Mouse (Mus musculus) kidney, adult 2 months (tissue): ENCODE results near the gene Cts6. TPM values are rescaled to one million over a fixed set of nuclear protein-coding genes. Genes with fewer than 3 reads are reported as not detected.
"Not testable (repeated sequence)": the region's sequence is repeated elsewhere in the genome, so short reads cannot be mapped to it uniquely, and the experiment has no call there.

Source experiments
- DNase-seq: peaks from one replicate; pipeline ENCODE4 v3.0.0; 2021
- H3K27ac ChIP-seq: fragments of 200-500 bp; 2 replicates; pipeline ENCODE4 v1.5.1; 2012; ENCODE audit warnings: low read depth, low read length, control low read depth, inconsistent platforms; ENCODE audit not compliant: insufficient read depth
- H3K27me3 ChIP-seq: fragments of 200-500 bp; replicated peaks from 2 replicates; pipeline ENCODE4 v1.6.1; 2012; ENCODE audit warnings: mild to moderate bottlenecking, moderate library complexity, low read length, inconsistent platforms; ENCODE audit not compliant: control insufficient read depth, insufficient read depth
- H3K36me3 ChIP-seq: fragments of 200-500 bp; 2 replicates; pipeline ENCODE4 v1.6.1; 2012; ENCODE audit warnings: mild to moderate bottlenecking, moderate library complexity, low read length, inconsistent platforms; ENCODE audit not compliant: control insufficient read depth, insufficient read depth
- H3K4me1 ChIP-seq: fragments of 200-500 bp; 2 replicates; pipeline ENCODE4 v1.6.1; 2011; ENCODE audit warnings: low read length; ENCODE audit not compliant: control insufficient read depth, insufficient read depth
- H3K4me3 ChIP-seq: fragments of 200-500 bp; 2 replicates; pipeline ENCODE4 v1.5.1; 2011; ENCODE audit warnings: mild to moderate bottlenecking, low read depth, low read length, control low read depth; ENCODE audit not compliant: insufficient read depth
- CTCF ChIP-seq: fragments of 200-500 bp; conservative IDR thresholded peaks from 2 replicates; pipeline ENCODE4 v1.5.1; 2011; ENCODE audit warnings: low read depth, mild to moderate bottlenecking, control low read depth, low read length, moderate library complexity, mixed read lengths; ENCODE audit not compliant: insufficient read depth, insufficient read length
- POLR2A ChIP-seq: fragments of 200-500 bp; IDR thresholded peaks from one replicate; pipeline ENCODE4 v1.6.1; 2011; ENCODE audit warnings: low read depth, low read length, control low read depth
- WGBS: fragments of 180-500 bp; shearing (Covaris S2); methylation state at CpG from one replicate; pipeline ENCODE4 v1.1.7; 2018; 5-methylcytosine and 5-hydroxymethylcytosine counted together
- polyA plus RNA-seq: library from polyadenylated mRNA; depleted of rRNA; stranded (reverse); fragments of >200 nt; gene quantifications from 2 replicates; pipeline ENCODE4 v1.2.3, GENCODE M21; 2012; rRNA removed

Gene Cts6
- not detected in 2 replicates for polyA plus RNA-seq

GRCm38 (mm10) chr13:61203310-61203709, at the start of gene Cts6:
Cts6 (minus strand) TSS chr13:61203410.
- H3K36me3 ChIP-seq: no peaks in the 10 kb centered on the region

DNA sequence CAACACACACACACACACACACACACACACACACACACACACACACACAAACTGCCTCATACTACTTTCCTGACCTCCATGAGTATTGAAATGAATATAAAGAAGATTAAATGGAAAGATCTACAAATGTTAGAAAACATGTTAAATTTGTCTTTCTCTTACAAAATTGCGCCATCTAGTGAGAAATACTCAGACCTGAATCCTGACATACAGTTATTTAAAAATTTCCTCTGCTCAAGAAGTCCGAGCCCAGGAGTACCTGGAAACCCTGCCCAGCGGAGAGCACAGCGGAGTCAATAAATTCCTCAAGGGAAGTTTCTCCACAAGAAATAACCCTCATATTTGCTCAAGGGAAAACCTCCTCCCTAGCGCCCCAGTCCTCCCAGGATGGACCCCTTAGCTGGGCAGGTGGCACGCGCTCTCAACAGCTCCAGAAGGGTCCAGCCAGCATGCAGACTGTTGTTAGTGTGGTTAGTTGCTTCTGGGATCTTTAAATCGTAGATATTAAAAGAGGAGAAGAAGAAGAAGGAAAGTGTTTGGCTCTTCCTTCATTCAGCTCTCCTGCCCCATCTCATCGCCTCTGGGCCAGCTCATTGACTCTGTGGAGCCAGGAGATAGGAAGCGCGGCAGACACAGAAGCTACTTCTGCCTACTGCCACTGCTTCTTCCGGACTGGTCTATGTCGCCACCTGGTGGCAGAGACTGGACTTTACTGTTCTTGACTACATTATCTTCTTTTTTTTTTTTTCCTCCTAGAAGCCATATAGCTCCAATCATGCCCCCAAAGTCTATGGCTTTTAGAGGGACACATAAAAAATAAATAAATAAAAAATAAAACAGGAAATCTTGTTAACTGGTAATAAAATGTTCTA, 38.1 kb upstream of the Cts6 start:
- no peak overlapping the region for H3K4me3 ChIP-seq
- TF ChIP-seq CTCF (peak; percentile 69), POLR2A (no peak)

More at GRCm38 (mm10) chr13:61203310-61203709, at the start of gene Cts6:
- no peak for DNase-seq
- H3K27ac ChIP-seq: no peak within 1 kb of the TSS
- TF ChIP-seq POLR2A (no peak), CTCF (no peak)
- H3K4me3 ChIP-seq: no peak within 1 kb of the TSS
- 84% methylated on average over 3 of the region's 3 CpGs for WGBS
- no peaks in the 10 kb centered on the region for H3K4me1 ChIP-seq
- no peaks in the 10 kb centered on the region for H3K27me3 ChIP-seq

GRCm38 (mm10) chr13:61185151-61185933, 17.9 kb downstream of the Cts6 start:
- not testable (repeated sequence) for H3K4me1 ChIP-seq, DNase-seq, H3K4me3 ChIP-seq, H3K27ac ChIP-seq, H3K36me3 ChIP-seq, H3K27me3 ChIP-seq
- 80% methylated on average over 5 of the region's 5 CpGs for WGBS

More for the DNA sequence above, 38.1 kb upstream of the Cts6 start:
- no peak overlapping the region for H3K27ac ChIP-seq
- no peaks in the 10 kb centered on the region for H3K36me3 ChIP-seq
- DNase-seq: peak; percentile 56
- H3K27me3 ChIP-seq: no peaks in the 10 kb centered on the region
- WGBS: 54% methylated on average over 13 of the region's 13 CpGs
- no peaks in the 10 kb centered on the region for H3K4me1 ChIP-seq

GRCm38 (mm10) chr13:61164622-61165021, 38.6 kb downstream of the Cts6 start:
- Histone ChIP-seq H3K27me3 (no peaks in the 10 kb centered on the region), H3K36me3 (no peaks in the 10 kb centered on the region), H3K4me3 (no peak overlapping the region), H3K4me1 (no peaks in the 10 kb centered on the region), H3K27ac (no peak overlapping the region)
- 79% methylated on average over 4 of the region's 4 CpGs for WGBS
- no peak for DNase-seq
- TF ChIP-seq CTCF (no peak), POLR2A (no peak)

DNA sequence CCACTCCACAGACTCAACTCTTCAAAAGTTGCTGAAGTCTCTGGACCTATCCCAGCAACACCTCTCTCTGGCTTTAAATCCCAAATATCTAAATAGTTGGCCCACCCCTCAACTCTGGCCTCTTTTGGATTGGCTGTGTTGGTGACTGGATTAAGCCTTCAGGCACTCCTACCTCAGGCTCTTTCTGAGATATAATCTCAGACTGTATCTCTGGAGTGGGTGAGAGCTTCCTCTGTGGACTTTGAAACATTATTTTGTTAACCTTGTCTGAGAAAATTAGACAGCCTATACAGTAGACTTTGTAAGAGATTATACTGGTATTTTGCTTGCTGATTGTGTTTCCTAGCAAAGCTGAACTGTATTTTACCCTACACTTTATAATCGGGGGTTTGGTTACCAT, 39.1 kb downstream of the Cts6 start, which contains the start of gene Ctsr:
Ctsr (minus strand) TSS at position 101 of the 400 bp plus-strand sequence.
- H3K4me1 ChIP-seq: no peaks in the 10 kb centered on the region
- no peak within 1 kb of the TSS for H3K27ac ChIP-seq
- whole genome bisulfite sequencing: 81% methylated on average over 1 of the region's 1 CpGs
- DNase-seq: no peak
- TF ChIP-seq CTCF (no peak), POLR2A (no peak)
- H3K27me3 ChIP-seq: no peaks in the 10 kb centered on the region
- H3K4me3 ChIP-seq: no peak within 1 kb of the TSS
- no peaks in the 10 kb centered on the region for H3K36me3 ChIP-seq

Other genes starting within 250 kb of the Cts6 start
- gene Ctsj, start 197.5 kb downstream of the Cts6 start, polyA plus RNA-seq: not detected in 2 replicates
- not detected in 2 replicates for gene Ctsq, start 162.8 kb downstream of the Cts6 start, polyA plus RNA-seq
- not detected in 2 replicates for gene Ctsr, start 39.2 kb downstream of the Cts6 start, polyA plus RNA-seq
- gene Cts8, start 51.9 kb upstream of the Cts6 start, polyA plus RNA-seq: not detected in 2 replicates
- gene Gm49398, start 85.4 kb upstream of the Cts6 start, polyA plus RNA-seq: not detected in 2 replicates
- not detected in 2 replicates for gene Cts7, start 154.8 kb upstream of the Cts6 start, polyA plus RNA-seq